Mouse (Mus musculus) erythroblast, embryonic 14.5 days (primary cell): ENCODE measurements around the gene Lrrc58.

Source experiments
- GATA1 ChIP-seq: IDR thresholded peaks from 2 replicates; pipeline ENCODE4 v1.6.1; 2012; ENCODE audit warnings: low read length, inconsistent platforms, mixed read lengths
- TAL1 ChIP-seq: IDR thresholded peaks from 3 replicates; pipeline ENCODE4 v1.6.1; 2012; ENCODE audit warnings: low read length, inconsistent platforms, mixed read lengths

- TF ChIP-seq TAL1 = no peak
- TF ChIP-seq GATA1 = no peak
Measured at GRCm38 (mm10) chr16:37929006-37929405, 60.8 kb downstream of the Lrrc58 start.
